Mouse (Mus musculus) kidney, adult 8-10 months (tissue): Measurements from ENCODE around the gene Casp9.

Experiments
- DNase-seq, 2 experiments: peaks; one replicate each; pipeline ENCODE4 v3.0.0; 2022

Gene Casp9

DNA sequence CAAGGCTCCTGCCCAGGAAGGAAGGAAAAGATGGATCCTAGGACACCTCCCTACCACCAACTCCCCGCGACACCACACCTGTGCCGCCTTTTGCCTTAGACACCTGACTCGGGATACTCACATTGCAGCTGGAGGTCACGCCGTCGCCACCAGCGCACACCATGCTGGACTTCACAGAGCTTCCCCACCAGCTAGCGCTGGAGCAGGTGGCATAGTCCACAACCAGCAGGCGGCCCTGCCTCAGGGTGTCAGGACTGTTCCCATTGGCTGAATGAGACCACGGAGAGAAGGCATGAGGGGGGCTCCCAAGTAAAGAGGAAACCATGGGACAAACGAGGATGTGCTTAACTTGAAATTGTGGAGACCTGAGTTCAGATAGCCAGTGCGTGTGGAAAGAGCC, 25.4 kb downstream of the Casp9 start:
- no peak for DNase-seq

DNA sequence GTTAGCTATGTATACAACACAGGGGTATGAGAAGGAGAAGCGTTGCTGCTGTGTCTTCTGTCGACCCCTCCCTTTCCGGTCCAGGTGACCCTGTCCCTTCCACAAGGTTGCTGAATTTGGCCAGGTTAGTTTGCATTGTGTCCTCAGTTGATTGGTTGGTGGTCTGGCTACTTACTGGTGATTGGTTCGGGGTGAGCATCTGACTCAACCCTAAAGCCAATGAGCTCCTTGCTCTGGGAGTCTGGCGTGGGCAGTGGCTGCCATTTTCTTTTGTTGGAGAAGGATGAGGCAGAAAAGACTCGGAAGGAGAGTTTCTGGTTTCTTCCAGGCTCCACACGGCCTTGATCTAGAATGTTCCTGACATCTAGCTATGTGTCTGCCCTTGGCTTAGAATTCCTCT, 25.9 kb downstream of the Casp9 start:
- no peak for DNase-seq

DNA sequence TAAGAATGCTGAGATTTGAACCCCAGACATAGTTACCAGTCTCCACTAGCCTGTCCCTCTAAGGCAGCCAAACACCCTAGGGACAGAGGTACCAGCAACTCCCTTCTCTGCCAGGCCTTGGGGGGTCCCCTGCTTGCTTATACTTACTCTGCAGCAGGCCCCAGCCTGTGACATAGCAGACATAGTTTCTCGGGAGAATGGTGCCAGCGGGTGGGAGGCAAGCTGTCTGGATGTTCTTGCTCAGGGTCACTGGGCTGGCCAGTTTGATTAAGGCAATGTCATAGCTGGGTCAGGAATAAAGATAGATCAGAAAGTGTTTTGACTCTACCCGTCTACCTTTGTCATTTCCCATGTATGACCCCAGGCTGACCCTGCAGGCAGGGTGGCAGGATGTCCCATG, 27.8 kb downstream of the Casp9 start:
- DNase-seq: no peak

DNA sequence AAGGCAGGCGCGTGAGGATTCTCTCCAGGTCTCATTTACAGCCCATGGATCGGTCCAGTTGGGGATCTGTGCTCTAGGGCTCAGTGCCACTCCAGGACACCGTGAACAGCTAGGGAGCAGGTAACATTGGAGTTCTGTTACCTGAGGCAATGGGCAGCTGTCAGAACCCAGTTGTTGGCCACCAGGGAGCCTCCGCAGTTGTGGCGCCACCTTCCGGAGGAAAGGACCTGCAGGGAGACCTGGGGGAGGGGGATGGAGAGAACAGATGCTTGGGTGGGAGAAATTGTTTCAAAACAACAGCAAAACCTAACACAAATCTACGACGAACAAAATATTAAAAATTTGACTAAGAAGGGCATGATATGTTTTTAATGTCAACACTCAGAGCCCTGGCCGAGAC, 28.7 kb downstream of the Casp9 start:
- peak in 1 of 2 experiments; percentile 20 for DNase-seq

DNA sequence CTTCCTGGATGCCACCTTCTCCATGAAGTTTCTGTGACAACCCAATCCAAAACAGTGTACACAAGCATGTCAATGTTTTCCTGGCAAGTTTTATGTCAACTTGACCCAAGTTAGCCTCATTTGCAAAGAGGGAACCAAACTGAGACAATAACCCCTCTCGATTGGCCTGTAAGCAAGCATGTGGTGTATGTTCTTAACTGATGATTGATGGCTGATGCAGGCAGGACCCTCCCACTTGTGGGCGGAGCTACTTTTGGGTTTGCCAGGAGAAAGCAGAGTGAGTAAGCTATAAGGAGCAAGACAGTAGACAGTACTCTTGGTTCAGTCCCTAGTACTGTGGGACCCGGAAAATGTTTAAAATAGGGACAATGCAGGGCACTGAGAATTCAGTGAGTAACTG, 29.6 kb downstream of the Casp9 start:
- DNase-seq: no peak

DNA sequence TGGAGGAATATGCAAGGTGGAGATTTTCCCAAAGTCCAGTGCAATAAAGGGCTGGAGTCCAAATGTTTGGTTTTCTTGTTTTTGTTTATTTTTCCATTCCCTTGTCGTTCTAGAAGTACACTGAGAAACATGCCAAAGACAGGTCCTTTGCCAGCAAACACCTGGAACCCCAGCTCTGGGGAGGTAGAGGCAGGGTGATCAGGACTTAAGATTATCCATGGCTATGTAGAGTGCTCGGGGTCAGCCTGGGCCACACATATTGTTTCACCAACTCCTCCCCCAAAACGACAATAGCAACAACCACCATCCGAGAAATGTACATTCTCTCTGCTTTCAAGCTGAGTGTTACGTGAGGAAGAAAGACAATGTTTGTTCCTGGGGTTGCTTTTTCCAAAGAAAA, 32.6 kb downstream of the Casp9 start, which contains the start of gene Cela2a:
Cela2a (minus strand) TSS at position 101 of the 400 bp plus-strand sequence.
- no peak for DNase-seq

DNA sequence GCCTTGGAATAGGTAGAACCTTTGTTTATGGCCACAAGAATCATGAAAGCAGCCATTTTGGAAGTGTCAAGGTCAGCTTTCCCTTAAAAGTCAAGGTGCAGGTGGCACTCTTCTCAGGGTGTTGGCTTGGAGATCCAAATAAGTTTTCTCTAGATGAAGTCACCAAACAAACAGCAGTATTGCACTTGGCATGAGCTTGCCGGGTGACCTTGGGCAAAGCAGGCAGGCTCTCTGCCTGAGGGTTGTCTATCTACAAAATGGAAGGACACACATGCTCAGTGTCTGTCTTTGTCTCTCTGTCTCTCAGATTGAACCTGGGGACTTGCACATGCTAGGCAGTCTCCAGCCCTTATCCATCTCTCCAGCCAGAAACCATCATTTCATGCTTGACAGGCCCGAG, 34.0 kb downstream of the Casp9 start:
- no peak for DNase-seq

DNA sequence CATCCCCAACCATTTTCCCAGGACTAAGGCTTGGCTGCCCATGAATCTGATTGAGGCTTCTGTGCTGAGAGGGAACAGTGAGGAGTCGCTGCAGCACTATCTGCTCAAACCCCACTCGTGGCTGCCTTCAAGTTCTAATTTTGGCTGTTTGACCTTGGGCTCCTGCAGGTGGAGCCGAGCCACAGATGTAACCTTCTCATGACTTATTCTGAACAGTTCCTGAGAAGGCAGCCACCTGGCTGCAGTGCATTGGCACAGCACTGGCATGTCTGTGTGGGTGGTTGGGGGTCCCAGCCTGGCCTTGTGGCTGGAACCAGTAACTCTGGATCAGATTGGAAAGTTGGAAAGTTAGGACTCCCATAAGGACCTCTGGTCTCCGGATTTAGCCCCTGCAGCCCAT, 34.8 kb downstream of the Casp9 start:
- no peak for DNase-seq

DNA sequence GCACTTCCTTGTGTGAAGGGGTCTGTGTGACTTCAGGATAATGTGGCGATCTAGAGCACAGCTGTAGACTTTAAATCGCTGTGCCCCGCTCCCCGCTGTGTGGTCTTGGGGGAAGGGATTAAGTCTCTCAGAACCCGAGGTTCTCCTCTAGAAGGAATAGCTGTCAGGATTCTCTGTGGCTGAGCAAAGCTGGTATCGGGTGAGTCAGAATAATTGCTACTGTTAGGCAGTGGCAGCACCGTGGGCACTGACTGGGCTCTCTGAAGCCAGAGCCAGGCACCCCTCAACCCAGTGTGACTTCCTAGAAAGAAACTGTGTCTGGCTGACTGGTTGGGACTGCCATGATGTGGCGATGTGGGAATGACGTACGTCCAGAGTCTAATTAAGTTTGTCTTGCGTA, 37.0 kb downstream of the Casp9 start:
- DNase-seq: no peak

DNA sequence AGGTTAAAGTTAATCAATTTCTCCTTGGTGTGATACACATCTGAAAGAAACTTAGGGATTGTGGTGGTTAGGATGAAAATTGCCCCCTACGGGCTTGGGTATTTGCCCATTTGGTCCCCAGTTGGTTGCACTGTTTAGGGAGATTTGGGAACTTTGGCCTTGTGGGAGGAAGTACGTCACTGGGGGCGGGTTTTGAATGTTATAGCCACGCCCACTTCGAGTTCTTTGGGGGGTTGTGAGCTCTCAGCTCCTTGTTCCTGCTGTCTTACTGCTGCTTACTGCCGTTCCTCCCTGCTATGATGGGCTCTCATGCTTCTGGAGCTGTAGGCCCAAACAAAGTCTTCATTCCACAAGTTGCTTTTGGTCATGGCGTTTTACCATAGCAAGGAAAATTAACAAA, 37.9 kb downstream of the Casp9 start:
- DNase-seq: no peak

DNA sequence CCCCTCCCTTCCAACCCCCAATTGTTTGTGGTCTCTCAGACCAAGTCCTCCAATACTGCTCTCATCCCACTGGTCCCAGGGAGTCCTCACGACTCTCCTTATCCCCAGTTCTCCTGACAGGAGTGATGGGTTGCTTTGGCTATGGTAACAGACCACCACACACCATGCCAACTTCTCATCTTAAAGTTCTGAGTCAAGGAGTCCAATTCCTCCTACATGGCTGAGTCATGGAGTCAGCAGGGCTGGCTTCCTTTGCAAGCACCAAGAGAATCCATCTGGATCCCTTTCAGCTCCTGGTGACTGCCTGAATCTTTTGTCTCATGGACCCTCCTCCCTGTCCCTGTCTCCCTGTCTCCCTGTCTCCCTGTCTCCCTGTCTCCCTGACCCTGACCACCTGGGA, 40.5 kb downstream of the Casp9 start:
- DNase-seq: no peak

DNA sequence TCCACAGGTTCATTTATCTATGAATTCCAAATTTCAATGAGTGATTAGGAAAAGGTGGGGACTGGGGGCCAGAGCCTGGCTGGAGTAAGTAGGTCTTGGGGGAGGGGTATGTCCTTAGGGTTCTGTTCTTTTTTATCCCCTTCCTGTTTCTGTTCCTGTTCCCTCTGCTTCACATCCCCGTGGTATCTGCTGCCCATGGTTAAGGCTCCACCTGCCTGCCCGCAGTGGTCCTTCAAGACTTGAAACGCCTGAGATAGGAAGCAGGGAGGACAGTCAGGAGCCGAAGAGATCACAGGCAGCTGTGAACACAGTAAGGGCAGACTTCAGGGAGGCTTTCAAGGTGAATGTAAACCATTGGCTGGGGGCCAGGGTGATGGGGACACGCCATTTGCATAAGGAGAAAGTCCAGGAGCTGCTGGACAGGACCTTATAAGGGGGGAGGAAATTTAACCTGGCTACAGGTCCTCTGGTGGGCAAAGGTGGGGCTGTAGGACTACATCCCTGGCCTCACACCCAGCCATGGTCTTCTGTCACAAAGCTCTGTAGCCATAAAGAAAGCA, 41.2 kb downstream of the Casp9 start:
- peak in 1 of 2 experiments; percentile 41 for DNase-seq

DNA sequence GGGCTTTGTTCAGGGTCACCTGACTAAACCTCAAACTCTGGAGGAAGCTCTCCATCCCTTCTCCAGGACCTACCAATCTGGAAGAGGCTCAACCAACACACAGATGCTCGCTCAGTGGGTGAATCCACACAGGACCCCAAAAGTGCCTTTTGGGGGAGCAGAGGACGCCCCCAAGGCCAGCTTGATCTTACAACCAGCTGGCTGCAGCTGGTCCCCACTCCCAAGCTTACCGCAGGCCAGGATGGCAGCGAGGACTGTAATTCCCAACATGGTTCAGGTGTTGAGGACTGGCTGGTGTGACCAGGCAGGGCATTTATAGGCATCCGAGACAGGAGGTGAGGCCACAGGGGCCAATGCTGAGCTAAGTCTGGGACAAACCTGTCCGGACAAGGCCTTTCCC, 52.6 kb downstream of the Casp9 start, which contains the start of gene Ctrc:
Ctrc (minus strand) TSS at position 361 of the 400 bp plus-strand sequence.
- no peak for DNase-seq

DNA sequence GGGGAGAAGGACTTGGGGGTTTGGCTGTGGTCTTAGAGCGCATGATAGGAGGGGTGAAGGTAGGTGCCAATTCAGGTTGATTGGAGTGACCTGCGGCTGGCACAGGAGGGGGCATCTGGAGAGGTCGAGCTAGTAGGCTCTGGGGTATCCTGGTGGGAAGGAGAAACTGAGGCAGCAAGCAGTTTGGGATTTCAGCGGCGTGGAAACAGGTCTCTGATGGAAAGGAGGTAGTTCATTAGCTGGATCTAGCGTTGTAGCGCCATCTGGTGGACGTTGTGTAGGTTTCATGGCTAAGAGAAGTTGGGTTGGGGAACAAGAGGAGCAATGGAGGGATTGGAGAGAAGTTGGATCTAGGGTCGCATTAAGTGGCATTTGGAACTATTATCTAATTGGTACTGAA, 60.0 kb downstream of the Casp9 start:
- peak in 1 of 2 experiments; percentile 47 for DNase-seq

DNA sequence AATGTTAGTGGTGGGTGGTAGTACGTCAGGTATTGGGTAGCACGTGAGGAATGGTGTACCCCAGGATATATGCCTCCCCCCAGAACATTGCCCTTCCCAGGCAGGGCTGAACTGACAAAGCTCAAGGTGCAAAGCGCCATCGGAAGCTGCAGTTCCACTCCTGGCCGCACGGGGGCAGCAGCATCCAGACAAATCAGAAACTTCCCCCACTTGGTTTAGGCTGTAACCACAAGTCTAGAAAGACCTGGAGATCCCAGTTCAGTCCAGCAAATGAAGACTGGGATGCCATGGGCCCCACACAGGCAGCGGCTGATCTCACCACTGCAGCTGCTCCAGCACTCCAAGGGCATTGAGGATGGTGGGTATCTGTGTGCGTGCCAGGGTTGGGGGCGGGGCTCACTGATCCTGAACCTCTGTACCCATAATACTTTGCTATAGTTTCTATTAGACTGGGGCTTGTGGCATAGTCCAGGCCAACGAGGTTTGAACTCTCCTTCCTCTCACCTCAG, 64.1 kb downstream of the Casp9 start:
- peak; percentile 67 to 84 for DNase-seq

DNA sequence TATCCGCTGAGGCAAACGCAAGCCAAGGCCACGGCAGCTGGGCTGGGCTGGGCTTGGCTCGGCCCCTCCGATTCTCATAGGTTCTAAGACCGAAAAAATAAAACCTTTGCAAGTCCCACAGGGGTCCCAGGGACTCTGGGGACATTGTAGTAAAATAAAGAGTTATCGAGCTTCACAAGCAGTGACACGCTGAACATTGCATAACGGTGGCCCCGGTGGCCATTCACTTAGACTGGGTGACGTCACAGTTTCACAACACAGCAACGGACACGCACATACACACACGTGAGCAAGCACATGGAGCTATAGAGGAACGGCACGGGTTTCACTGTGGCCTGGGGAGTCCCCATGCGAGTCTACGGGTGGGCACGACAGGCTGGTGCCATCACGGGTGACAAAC, 65.1 kb downstream of the Casp9 start:
- no peak for DNase-seq

DNA sequence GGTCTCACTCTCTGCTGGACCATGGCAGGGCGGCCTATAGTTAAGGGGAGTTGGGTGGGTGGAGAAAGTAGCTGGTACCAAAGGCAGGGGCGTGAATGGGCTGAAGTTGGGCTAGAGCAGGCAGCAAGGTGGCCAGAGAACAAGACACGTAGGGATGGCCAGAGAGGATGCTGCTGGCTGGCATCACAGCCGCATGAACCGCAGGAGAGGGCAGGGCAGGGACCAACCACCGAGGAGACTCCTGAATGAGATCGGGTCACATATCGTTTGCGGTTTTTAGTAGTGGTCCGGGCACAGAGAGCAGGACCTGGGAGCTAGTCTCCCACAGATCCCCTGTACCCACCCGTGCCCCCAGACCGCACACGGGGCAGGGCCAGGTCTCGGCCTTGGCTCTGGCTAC, 65.9 kb downstream of the Casp9 start:
- no peak for DNase-seq

DNA sequence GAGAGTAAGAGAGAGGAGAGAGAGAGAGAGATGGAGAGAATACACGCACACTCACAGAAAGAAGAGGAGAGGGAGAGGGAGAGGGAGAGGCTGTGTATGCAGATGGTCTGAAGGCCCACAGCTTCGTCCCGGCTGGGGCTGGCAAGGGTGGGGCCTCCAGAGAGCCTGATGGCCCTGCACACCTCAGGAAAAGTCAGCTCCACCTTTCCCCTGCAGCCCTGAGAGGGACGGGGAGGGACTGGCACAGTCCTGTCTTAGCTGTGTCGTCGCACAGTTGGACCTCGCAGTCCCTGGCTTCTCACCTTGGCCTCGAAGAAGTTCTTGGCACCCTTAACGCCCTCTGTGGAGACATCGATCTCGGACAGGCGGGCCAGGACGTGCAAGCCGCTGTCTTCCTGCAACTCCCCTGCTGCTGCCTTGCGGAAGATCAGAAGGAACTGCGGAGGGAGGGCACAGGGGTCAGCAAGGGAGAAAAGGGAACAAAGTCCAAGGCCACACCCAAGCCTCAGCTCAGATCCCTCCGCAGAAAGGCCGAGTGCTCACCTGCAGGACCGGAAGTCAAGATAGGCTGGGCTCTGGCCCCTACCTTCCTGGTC, 66.9 kb downstream of the Casp9 start:
- no peak for DNase-seq

DNA sequence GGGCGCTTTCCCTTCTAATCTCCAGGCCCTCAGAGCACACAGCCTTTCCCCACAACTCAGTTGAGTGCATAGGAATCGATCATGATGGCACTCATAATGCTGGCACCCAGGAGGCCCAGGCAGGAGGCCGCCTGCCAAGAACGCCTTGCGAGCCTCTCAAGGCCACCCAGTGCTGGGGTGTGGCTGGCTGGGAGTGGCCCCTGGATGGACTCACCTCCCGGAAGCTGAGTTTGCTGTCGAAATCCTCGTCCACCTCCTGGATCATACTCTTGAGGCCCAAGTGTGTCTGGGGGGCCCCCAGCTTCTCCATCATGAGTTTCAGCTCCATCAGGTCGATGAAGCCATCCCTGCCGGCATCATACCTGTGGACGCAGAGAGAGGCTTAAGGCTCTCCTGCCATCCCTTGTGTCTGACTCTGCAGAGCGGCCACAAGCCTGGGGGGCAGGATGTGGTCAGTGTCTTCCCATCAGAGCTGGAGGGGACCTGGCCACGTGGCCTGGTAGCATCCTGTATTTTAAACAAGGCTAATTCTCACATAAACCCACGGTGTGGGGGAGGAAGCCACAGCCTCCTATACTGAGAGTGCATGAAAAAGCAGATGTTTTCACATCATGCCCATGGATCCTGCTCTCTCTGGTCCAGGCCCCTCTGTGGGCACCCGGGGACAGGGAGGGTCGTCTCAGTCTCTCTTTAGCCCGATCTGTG, 68.3 kb downstream of the Casp9 start:
- no peak for DNase-seq

DNA sequence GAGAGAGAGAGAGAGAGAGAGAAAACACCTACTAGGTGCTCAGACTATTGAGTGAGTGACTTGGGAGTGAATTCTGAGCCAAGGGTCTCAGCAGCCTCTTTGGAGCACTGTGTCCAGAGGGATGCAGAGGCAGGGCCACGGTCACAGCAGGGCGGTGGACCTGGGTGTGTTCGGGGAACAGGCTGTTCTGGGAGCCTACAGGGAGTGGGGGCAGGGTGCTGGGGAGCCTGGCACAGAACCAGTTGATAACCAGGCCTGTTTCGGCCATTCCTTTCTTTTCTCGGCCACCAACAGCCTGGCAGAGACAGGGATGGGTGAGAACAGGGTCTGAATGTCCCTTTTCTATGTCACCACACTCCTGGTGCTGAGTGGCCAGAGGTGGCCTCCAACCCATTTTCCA, 69.5 kb downstream of the Casp9 start:
- no peak for DNase-seq

DNA sequence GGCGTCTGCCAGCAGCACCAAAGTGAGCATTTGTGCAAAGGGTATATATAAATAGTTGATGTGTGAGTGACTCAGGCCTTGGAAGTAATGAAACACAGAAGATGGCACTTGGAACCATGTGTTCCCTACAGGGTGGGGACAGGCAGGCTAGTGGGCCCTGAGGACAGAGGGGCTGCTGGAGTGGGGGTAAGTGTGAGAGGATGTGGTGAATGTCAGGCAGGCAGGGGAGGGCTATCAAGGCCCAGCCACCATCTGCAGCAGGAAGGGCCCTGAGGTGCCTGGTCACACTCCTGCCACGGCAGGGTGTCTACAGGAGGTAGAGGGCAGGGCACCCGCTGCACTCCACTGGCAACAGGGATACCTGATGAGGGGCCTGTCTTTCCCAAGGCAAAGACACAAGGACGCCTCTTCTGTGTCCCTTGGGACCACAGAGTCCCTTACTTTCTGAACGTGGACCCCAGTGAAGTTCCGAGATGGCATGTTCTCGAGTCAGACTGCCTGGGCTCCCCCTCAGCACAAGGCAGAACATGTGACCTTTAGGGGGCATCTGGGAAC, 70.4 kb downstream of the Casp9 start:
- no peak for DNase-seq

DNA sequence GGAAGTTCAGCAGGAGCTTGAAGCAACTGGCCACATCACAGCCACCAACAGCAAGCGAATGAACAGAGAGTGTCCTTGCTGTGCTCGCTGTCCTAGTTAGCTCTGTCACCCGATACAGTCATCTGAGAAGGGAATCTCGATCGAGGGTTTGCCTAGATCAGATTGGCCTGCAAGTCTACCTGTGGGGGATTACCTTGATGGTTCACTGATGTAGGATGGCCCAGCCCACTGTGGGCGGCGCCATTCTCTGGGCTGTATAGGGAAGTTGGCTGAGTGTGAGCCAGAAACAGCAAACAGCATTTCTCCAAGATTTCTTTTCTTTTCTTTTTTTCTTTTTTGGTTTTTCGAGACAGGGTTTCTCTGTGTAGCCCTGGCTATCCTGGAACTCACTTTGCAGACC, 71.1 kb downstream of the Casp9 start:
- no peak for DNase-seq

DNA sequence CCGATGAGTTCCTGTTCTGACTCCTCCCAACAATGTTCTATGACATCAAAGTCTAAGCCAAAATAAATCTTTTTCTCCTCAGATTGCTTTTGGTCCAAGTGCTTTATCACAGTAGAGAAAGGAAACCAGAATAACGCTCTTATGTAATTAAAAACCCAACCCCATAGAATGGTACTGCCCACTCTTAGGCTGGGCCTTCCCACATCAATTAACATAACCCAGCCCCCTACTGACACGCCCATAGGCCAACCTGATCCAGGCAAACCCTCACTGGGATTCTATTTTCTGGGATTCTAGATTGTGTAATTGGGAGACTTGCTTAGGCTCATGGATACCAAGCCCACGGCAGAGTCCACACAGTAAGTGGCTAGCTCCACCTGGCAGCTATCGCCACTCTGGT, 71.6 kb downstream of the Casp9 start:
- DNase-seq: no peak
